Mouse (Mus musculus): ENCODE data around the gene Ryr3.
A peak's percentile ranks its signal among the peaks of the same experiment; 100 is the strongest.

Ryr3 gene

DNA sequence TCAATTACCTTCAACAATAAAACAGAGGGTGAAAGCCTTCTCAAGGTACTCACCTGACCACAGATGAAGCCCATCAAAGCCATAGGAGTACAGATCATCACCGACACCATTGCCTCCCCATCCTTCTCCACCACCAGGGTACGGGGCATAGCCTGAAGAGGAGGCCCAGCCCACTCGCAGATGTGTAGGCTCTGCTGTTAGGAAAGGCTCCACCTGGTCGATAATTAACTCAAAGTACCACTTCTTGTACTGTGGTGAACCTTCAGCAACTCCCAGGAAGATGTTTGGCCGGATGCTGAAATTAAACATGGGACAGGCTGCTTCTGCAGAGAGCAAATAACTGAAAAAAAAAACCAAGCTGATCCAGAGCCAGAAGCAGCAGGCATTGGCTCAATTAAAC lies 316.1 kb downstream of the Ryr3 start:
- DNase-seq = no peak

DNA sequence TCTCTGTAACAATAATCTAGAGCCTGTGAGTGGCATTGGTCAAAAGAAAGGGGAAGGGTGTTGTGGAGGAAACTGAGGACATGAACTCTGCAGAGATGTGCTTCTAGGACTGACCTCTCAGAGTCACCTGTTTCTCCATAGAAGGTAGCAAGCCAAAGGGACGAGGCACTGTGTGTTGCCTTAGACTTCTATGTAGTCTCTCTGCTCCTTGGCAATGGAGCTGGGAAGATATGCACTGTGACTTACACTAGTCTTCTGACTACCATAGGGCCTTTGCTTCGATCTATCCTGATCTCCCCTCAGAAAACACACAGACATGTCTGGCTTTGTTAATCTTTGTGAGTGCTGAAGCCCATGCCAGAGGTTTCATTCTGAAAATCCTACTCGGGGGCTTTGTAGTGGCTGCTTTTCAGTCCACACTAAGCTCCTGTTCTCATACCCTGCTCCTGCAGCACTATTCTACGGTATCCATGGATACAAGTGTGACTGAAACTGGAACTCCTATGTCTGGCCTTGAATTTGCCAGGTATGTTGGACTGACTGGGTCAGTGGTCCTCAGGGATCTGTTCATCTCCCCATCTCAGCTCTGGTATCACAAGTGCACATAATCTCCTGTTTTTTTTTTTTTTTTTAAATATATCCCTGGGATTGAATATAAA lies 332.3 kb downstream of the Ryr3 start:
- no peak for DNase-seq

DNA sequence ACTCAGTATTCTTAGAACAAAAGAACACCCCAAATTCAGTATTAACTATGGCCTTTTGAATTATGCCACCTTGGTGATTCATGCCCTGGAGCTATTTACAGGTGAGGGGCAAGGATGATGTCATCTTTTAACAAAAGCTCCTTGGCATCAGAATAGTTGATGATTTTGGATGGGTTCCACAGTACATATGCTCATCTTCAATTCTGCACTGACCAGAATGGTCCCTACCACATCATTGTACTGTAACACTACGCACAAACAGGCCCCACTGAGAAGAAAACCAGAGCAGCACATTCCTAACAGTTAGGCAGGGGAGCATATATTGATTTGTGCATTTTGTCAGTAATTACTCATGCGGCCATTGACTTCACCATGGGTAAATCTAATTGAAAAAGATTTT lies 335.1 kb downstream of the Ryr3 start:
- no peak for DNase-seq

DNA sequence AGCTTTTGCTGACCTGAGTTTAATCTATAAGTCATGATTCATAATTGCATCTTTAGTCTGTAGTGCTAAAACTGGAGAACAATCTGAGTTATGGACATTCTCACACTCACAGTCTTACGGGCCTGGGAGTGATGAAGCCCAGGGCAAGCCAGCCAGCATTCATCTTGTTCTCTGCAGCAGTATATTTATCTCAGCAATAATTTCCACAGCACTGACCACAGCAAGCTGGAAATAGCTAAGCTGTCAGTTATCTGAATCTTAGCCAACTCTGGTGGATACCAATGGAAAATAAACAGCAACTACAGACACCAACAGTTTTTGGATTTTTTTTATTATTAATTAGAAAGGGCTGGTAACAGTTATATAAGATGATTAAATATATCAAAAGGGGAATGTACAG lies 335.5 kb downstream of the Ryr3 start:
- no peak for DNase-seq

DNA sequence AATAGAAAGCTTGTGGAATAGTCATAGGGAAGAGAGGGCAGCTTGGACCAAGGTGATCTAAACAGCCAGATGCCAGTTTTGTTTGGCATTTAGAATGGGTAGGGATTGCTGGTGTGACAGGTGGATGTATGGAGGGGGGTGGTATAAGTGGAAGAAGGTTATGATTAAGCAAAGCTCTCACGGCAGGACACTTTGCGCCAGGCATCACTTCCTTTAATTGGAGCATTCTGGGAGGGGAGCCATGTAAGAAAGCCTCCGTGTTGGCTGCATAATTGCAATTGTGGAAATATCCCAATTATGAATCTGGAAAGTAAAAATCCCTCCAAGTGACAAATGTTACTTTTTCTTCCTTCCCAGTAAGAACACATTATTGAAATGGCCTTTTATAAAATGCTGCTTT lies 339.5 kb downstream of the Ryr3 start:
- DNase-seq = no peak

DNA sequence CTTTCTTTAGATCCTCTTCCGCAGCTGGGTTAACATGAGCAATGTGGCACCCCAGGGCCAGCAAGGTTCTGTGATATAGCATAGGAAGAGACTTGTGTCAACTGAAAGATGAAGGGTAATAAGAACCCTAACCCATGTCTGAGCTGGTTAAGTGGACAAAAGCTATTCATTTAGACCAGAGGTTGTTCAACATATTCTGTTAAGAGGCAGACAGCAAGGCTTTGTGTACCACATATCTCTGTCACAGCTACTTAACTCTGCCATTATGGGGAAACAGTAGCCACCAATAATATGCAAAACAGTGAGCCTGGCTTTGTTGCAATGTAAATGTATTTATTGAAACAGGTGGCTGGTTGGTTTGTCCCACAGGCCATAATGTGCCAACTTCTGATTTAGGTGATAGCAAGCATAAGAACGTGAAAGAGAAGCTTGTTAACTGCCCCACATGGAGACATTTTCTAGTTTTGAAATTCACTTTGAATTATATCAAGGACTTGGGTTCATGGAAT lies 350.8 kb downstream of the Ryr3 start:
- no peak for DNase-seq

DNA sequence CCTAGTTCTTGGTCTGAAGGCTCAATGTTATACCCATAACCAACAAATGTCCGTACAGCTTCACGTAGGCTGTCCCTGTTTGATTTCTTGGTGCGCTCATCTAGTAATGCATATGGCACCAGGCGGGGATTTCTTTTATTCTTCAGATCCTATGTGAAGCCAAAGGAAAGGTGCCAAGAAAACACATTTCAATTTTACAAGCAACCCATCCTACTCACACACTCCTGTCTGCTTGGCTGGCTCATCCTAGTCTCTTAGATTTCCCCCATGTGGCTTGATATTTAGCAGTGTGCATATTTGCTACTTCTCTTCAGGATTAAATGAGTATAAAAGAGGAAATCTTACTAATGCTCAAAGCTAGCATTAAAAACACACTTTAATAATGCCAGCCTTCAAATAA lies 355.1 kb downstream of the Ryr3 start:
- DNase-seq = no peak

DNA sequence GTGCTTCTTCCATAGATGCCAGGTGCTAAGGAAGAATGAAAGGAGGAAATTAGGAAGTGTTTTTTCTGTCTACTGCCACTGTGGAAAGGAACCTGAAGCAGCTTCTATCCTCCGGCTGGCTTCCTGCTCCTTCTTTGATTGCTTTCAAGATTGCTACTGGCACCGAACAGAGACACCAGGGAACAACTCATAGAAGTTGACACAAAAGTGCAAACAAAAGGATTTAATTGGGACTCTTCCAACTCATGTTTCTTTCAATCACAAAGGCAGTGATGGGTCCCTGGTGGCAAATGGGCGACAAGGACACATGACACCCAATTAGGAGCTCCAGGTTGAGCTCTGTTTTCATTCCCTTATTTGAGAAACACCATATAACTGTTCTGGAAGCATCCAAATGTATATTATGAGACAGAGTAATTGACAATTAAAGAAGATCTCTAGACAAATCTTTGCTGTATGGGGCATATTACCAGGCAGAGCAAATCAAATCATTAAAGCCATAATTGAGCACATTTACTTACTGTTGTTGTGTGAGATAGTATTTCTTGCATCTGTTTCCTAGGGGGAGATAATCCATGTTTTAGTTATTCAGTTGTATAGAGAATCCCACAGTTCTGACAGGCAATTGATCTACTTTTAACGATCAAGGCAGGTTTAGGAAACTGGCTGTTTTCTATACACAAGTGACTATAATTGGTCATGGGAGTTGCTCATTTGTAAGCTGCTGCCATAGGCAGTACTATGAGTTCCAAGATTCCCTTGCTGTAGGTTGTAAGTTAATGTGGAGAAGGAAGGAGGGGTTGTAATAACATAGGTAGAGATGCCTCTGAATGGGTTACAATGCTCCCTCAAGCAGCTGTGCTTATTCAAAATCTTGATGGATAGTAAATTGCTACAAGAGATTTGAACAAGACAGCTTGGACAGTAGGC lies 371.0 kb downstream of the Ryr3 start:
- DNase-seq = no peak

DNA sequence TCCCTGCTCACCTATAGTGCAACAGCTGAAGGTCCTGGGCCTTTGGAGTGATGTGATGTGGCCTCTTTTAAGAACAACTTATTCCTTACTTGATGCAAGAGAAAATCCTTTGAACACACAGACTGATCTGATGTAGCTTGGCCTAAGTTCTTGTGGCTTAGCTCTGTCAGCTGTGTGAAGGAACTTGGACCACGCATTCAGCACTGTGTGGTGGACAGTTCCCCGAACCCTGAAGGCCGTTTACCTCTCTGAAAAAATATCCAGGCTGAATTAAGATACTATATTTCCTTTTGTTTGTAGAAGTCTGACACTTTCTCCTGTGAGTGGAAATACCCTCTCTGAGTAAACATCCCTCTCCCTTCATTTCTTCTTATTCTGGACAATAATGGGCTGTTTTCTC lies 374.0 kb downstream of the Ryr3 start:
- DNase-seq = peak; percentile 1

DNA sequence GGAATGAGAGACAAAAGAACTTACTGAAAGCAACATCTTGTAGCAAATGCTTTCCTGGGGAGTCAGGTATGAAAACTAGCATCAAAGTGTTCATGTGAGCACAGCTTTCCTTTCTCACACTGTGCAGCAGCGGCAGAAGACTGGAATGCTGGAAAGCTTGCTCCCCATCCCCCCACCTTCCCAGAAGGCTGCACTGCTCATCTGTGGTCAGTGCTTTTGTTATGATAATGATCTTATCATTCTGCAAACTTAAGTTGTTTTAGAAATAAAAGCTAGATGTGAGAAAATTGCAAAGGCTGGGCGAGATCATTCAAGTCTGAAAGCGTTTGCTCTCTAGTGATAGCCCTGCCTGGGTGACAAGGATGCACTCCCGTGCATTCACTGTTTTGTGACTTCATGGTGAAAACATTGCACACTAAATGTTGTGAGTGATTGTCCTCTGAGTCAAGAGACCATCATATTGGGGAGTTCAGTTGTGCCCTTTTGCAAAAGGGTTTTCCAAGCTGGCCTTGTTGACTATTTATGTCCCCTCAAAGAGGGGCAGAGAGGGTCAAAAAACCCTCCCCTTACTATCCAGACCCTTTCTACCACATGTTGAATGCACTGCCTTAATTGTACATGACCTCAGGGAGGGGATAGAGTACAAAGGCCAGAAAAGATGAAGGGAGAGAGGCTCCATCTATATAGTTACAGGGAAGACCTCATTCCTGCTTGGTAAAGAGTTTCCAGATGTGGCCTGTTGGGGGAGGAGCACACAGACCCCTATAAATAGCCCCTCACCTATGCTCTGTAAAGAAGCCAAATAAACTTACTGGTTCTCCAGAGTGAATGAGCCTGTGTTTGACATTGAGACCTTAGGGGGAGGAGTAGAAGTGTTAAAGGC lies 385.2 kb downstream of the Ryr3 start:
- no peak for DNase-seq

DNA sequence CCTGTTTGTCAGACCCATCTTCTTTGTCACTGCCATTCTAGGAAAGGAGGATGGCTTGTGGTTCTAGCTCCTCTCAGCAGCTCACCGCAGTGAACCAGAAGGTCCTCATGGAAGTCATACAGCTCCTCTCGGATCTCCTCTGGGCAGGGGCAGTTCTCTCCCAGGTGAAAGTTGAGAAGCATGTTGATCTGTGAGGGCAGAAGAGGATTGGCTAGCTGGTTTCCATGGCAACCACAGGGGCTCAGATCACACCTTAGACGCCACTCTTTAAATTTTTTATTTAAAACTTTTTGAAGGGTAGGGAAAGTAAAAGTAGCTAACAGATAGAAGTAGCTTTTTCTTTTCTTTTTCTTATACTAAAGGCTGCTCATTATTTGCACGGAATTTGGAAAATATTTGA lies 390.3 kb downstream of the Ryr3 start:
- DNase-seq = no peak

DNA sequence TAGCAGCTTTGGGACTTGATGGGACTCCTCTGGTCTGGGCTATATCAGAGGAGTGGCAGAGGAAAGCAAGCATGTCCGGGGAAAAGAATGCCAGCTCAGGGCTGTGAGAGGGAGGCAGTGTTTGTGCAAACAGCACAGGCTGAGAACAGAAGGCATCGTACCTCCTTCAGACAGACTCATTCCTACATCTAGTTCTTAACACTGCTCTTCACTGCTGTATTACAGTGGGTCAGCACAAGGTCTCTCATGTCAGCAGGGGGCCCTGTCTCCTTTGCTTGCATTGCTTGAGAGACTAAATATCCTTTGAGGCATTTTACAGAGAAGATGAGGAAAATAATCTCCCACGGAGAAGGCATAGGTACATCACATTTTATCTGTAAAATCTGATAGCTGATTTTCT lies 394.2 kb downstream of the Ryr3 start:
- DNase-seq = no peak

DNA sequence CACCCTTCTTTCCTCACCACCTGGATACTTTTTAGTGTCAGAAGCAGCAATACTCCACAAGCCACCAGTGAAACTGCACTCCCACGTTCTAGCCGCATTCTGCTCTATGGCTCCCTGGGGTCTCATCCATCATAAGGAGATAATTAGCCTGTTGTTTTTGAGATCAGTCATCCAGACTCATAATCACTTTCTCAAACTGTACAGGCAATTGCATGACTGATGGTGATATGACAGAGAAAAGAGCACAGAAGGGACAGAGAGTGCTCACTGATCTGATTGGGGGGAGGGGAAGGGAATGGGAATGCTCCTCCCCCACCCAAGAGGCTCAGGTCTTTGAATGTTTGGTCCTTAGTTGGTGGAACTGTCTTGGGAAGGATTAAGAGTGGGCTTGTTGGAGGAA lies 397.8 kb downstream of the Ryr3 start:
- no peak for DNase-seq

DNA sequence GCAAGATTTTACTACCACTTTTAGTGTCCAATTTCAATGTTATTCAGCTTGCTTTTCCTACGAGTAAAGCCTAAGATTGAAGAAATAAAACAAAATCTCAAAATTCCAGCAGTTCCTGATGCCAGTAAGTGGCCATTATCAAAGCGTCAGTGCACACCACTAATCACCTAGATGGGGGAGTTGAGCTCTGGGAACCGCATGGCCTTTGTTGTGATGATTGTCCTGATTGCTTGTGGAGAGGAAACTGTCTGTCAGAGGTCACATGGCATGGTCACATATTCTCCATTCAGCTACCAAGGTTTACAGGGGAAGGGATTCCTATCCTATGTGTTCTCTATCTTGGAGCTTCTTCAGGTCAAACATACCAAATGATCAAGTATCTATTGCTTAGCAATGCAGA lies 399.9 kb downstream of the Ryr3 start:
- DNase-seq = no peak

DNA sequence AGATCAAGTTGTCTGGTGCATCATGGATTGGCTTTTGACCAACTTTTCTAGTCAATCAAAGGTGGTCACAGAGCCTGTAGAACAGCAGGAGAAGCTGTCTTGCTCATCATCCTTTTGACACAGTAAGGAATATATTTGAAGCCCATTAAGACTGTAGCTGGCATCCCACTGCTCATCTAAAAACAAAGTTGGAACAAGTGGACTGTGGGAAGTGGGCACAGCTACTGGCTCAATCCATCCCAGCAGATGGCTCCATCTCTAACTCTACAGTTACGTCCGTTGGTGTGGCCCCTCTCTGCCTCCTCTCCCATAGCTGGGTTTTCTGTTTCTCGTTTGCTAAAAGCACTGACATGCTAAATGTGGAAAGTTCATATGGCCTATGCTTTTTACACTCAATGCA lies 400.9 kb downstream of the Ryr3 start:
- no peak for DNase-seq

DNA sequence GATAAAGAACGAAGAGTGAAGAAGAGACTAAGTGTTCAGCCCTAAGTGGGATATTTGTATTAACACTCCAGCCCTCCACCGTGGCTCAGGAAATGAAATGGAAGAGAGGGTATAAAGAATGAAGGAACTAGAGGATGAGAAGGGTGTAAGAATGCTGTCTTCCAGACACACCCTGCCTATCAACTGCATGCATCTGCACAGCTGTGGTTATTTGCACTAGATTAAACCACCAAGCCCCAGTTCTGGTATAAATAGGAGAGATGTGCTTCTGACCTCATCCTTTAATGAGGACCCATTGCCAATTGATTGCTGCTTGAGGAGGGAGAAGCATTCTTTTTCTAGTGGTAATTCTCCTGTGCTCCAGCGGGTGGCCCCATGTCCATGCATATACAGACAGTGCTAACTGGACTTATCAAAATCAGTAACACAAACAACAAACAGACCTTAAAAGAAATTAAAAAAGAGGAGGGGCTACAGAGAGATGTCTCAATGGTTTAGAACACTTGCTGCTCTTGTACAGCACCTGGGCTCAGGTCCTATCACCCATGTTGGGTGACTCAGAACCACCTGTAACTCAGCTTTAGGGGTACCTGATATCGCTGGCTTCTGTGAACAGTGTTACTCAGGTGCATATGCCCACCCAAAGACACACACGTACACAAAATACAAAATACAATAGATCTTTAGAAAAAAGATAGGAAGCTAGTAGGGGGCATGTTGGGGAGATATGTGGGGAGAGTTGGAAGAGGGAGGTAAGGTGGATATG lies 404.1 kb downstream of the Ryr3 start:
- DNase-seq = peak; percentile 2

DNA sequence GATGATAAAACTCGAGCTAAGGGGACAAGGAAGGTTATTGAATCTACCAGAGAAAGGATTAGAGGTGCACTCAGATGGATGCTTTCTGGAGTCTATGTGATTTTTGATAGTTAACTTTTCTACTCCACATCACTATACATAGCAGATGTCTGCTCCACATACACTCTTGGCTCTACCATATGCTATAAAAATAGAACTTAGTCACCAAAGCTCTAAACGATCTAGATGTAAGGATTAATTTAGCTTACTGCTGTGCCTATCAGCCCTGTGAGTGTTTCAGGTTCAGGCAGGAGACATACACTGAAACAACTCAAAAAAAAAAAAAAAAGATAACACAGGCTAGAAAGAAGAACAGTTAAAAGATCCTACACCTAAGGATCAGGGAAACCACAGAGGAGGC lies 410.9 kb downstream of the Ryr3 start:
- DNase-seq = no peak

DNA sequence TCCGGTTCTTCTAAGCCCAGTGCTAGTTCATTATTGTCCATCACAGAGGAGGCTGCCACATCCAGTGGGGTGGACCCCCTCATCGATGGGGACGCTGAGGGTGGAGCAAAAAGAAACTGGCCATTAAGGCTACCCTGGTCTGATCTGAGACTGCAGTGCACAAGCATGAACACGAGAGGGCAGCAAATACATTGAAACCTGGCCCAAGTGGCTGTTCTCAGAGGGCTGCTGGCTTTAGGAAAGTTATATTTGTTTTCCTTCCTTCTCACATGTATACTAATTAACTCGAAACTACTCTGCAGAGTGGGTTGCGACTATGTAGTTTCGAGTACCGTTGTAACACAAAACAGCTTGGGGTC lies 416.9 kb downstream of the Ryr3 start:
- peak; percentile 64 for DNase-seq

DNA sequence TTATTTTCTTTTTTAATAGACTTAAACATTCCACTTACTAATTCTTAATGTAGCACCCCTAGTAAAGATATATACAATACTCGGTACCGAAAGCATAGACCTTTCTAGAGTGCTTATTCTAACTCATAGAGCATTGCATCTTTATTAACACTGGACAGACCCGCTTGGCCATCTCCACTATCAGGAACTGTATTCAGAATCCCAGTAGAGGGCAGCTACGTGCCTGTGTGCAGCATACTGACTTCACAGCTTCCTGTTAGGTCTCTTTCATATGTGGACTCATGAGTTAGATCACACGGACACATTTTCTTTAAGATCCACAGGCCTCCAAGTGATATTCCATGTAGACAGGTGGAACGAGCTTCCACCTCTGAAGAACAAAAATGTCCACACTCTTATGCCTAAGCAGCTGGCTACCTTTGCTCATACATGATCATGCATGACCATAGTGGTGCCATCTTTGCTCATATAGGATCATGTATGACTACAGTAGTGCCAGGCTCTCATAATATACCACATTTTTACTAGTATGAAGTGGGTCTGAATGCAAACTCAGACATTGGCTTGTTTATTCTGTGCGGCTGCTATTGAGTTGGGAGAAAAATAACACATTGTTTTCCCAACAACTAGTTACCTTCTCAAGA lies 417.4 kb downstream of the Ryr3 start:
- no peak for DNase-seq

DNA sequence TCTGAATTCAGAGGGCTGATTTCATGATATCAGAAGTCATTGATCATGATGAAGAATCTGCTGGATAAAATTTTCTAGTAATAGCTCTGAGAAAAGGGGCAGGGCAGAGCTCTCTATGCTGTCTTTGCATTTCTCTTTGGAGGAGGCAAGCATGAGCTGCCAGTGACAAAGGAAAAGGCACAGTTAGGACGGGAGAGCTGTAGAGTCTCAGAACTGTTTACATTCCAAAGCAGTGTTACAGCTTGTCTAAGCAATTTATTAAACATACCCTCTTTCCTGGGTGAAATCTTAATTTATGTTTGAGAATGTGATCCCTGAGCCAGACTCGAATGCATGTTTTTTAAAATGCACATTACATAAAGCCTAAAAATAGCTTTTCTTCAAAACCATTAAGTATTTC lies 435.3 kb downstream of the Ryr3 start:
- no peak for DNase-seq

DNA sequence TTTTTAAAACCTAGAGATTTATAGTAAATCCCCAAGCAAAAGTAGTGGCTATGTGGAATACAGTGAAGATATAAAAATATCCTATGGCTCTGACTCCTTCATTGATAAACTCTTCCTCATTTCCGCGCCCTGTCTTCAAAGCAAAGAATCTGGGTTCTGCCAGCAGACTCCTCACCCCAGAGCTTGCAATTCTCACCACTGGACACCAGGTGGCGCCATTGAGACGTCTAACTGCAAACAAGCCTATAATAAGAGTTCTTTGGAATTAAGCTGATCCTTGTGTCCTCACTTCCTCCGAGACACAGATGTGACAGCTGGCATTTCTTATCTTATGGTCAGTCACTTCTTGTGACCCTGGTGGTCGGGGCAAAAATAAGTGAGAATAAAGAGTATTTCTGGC lies 442.1 kb downstream of the Ryr3 start:
- DNase-seq = peak; percentile 69

DNA sequence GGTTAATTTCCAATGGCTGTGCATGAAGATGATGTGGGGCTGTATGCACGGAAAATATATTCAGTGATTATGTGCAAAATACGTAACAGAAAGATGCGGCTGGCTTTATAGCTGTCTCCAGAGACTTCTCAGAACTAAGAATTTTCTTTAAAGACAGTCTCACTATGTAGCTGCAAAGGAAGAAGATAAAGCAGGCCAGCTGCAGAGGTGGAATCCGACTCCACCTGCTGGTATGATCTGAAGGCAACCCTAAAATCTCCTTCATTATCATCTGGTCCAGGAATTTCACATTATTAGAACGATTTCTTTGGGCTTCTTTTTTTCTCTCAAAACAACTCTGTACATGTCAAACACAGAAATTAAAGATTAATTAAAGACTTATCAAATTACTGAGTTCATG lies 449.2 kb downstream of the Ryr3 start:
- DNase-seq = no peak

All from kidney, adult 9 months (tissue).